Comparison of ENCODE assay signal across 11 mouse cellular contexts in the genomic region with DNA sequence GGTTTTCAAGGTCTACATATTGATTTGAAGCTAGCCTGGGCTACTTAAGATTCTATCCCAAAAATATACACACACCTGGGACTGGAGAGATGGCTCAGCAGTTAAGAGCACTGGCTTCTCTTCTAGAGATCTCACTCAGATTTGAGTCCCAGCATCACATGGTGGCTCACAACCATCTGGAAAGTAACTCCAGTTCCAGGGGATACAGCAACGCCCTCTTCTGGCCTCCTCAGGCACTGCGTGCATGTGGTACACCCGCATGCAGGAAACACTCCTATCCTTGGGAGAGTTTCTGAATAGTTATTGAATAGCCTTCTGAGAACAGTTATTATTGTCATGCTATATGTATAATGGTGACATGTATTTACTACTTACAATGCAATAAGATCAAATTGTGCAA. TPM values are rescaled to one million over a fixed set of nuclear protein-coding genes. Genes with fewer than 3 reads are reported as not detected.
A peak's percentile ranks its signal among the peaks of the same experiment; 100 is the strongest.
DNase-seq lines count a peak whose midpoint lies in the region; ATAC-seq and TF ChIP-seq lines count a peak whose summit lies in the region.
"Had no signal": no experiment of that assay in that cellular context is flagged by ENCODE, and none has a peak within 500 bp of the region (broad histone marks: within the 10 kb centered on the region; RNA-seq: fewer than 3 reads in every experiment).

No protein-coding gene starts in this region.

- H3K36me3 ChIP-seq in liver, embryonic 14.5 days (replicated peaks; ENCODE audit: control insufficient read depth, insufficient read depth, low read depth) = no peaks in the 10 kb centered on the region
- no peaks in the 10 kb centered on the region for H3K36me3 ChIP-seq in liver, embryonic 11.5 days (ENCODE audit: control insufficient read depth, insufficient read depth, low read length)

- no peak overlapping the region for H3K9ac ChIP-seq in liver, embryonic 14.5 days (replicated peaks)
- H3K9ac ChIP-seq in liver, embryonic 11.5 days (ENCODE audit: low read depth, low read length) = no peak overlapping the region
- H3K9ac ChIP-seq: embryonic facial prominence, embryonic 13.5 days; neural tube, embryonic 13.5 days had no signal

- peaks cover 0 to 2% of the 10 kb centered on the region in 2 experiments; a peak in 2 of 4 replicates for H3K4me1 ChIP-seq in liver, embryonic 14.5 days (replicated peaks; ENCODE audit: control insufficient read depth in 2 of 2, insufficient read depth in 2 of 2, low read length in 1 of 2)
- H3K4me1 ChIP-seq in liver, embryonic 11.5 days (replicated peaks; ENCODE audit: control insufficient read depth, insufficient read depth, low read length) = peaks cover 4% of the 10 kb centered on the region; the same call in 1 of the 2 replicates

- peak; percentile 59 for TF ChIP-seq CTCF in liver, embryonic 14.5 days (IDR thresholded peaks at IDR 0.05; ENCODE audit: low read depth)

- WGBS in liver, embryonic 14.5 days (ENCODE audit: insufficient replicate concordance) = 45% methylated on average over 3 of the region's 3 CpGs
- WGBS in liver, embryonic 11.5 days = 41% methylated on average over 3 of the region's 3 CpGs

- H3K4me2 ChIP-seq in liver, embryonic 14.5 days (ENCODE audit: low read depth) = no peak overlapping the region
- H3K4me2 ChIP-seq in liver, embryonic 11.5 days = no peak overlapping the region

- no peaks in the 10 kb centered on the region; the same call in 1 of the 2 replicates for H3K27me3 ChIP-seq in liver, embryonic 14.5 days (ENCODE audit: control insufficient read depth, insufficient read depth, low read length)
- H3K27me3 ChIP-seq in liver, embryonic 11.5 days (replicated peaks; ENCODE audit: control insufficient read depth, insufficient read depth, low read length) = no peaks in the 10 kb centered on the region; the same call in none of the 2 replicates
- H3K27me3 ChIP-seq: embryonic facial prominence, embryonic 13.5 days; neural tube, embryonic 13.5 days had no signal

- H3K9me3 ChIP-seq in liver, embryonic 14.5 days (ENCODE audit: control insufficient read depth, low read length) = no peaks in the 10 kb centered on the region
- no peaks in the 10 kb centered on the region for H3K9me3 ChIP-seq in liver, embryonic 11.5 days (ENCODE audit: control insufficient read depth, low read length)
- H3K9me3 ChIP-seq: embryonic facial prominence, embryonic 13.5 days; neural tube, embryonic 13.5 days had no signal

- no peak for ATAC-seq in liver, embryonic 14.5 days (ENCODE audit: insufficient read depth)
- no peak for ATAC-seq in liver, embryonic 11.5 days (replicated peaks; ENCODE audit: low FRiP score)
- ATAC-seq: intestine, embryonic 16.5 days had no signal

- peak; percentile 43 for DNase-seq in adrenal gland, postnatal 14 days
- DNase-seq in adrenal gland, adult 2 months = no peak
- no peak for DNase-seq in liver, embryonic 14.5 days (ENCODE audit: low read depth in 3 of 3, low spot score in 3 of 3)
- no peak for DNase-seq in liver, embryonic 11.5 days (ENCODE audit: low spot score)
- DNase-seq in 3T3-L1 (ENCODE audit: low read depth, low spot score) (peak; percentile 52), ZHBTc4 (ENCODE audit: low read depth, low spot score) (peak; percentile 70)
- no peak for DNase-seq in ovary, postnatal 10 days (ENCODE audit: low spot score)
- no peak for DNase-seq in heart, adult 8-10 months (ENCODE audit: low spot score)

- no peak for TF ChIP-seq EP300 in liver, embryonic 14.5 days (IDR thresholded peaks at IDR 0.05; ENCODE audit: low read depth)

- no peak overlapping the region for H3K27ac ChIP-seq in liver, embryonic 14.5 days
- H3K27ac ChIP-seq in liver, embryonic 11.5 days (ENCODE audit: low read depth, low read length) = no peak overlapping the region
- H3K27ac ChIP-seq: embryonic facial prominence, embryonic 13.5 days; neural tube, embryonic 13.5 days had no signal

- no peak overlapping the region for H3K4me3 ChIP-seq in liver, embryonic 14.5 days (ENCODE audit: insufficient read depth in 1 of 2, low read depth in 2 of 2, low read length in 2 of 2)
- H3K4me3 ChIP-seq in liver, embryonic 11.5 days (ENCODE audit: low read depth, low read length) = no peak overlapping the region

RNA-seq across cellular contexts. Expression of gene Tmem44, which starts 29.5 kb away (rescaled TPM):
- total RNA-seq in adrenal gland, postnatal 14 days (2021) = 6.0 and 9.1 TPM in 2 replicates
- 1 to 10 TPM; 2.7 to 5.7 TPM for total RNA-seq in adrenal gland, adult 2 months (2021)
- 8.5 and 11.4 TPM in 2 replicates for polyA plus RNA-seq in adrenal gland, adult 2 months (2012; rRNA removed)
- polyA plus RNA-seq in liver, embryonic 14.5 days (2012; rRNA removed) = 0.85 and 0.87 TPM in 2 replicates
- polyA plus RNA-seq in liver, embryonic 14.5 days (2014; fragmentation: Nextera tagmentation; extraction: Ambion mirVana) = 0.46 and 0.48 TPM in 2 replicates
- polyA plus RNA-seq in liver, embryonic 11.5 days (2014; fragmentation: Nextera tagmentation; extraction: Ambion mirVana) = 3.5 and 4.1 TPM in 2 replicates
- 1 to 10 TPM; 4.1 to 7.0 (median 5.2) TPM for total RNA-seq in heart, adult 8-10 months (2022)

Comparison
In these comparisons a context has a peak if more than half of its experiments do, and no peak if none do; other contexts are left out.
1. DNase-seq: peak in adrenal gland, postnatal 14 days (single experiment), 3T3-L1 (single experiment) and ZHBTc4 (single experiment); none in adrenal gland, adult 2 months (single experiment), liver, embryonic 14.5 days (0 of 3), liver, embryonic 11.5 days (single experiment), ovary, postnatal 10 days (single experiment) and heart, adult 8-10 months (single experiment).